Mouse (Mus musculus): ENCODE measurements at regions not wholly inside any gene's neighbourhood (a gene's known extent, or its start where the extent isn't known, plus 50 kb on each side); places are given as distances from the start of the nearest gene placed in this dataset.
A peak's percentile ranks its signal among the peaks of the same experiment; 100 is the strongest.

- no peak for DNase-seq
These were observed 1161.5 kb upstream of the Apob start for GRCm38 (mm10) chr12:6815775-6816577.

DNA sequence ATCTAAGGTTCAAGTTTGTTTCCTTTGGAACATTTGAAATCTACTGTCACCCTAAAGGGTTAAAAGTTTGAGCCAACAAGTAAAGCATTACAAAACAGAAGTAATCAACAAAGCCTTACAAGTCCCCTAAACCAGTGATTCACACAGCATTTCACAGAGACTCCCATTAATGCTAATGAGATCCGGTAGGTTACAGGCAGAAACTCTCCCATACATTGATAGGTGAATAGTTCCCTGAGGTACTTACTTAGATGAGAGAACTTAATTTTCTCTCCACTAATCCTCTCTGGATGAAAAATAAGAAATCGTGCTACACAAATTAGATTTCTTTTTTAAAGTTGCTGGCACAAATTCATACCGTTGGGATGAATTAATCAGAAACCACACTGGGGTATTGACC is 1144.5 kb upstream of the Apob start:
- DNase-seq: no peak

DNA sequence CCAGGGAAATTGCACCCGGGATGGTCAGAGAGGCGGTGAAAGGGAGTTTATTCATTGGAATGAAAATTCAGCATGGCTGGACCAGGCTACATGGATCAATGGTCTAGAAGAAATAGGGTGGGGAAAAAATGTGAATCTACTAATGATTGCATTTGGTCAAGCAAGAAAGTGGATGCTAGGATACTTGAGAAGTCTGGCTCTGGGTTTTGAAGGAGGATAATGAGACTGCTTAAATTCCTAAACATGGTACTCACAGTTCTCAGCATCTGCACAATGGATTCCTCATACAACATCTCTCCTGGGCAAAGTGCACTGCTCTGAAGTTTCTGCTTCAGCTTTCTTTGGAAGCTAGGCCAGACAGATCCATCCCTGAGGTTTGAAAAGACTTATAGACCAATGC is 1139.9 kb upstream of the Apob start:
- DNase-seq: no peak

GRCm38 (mm10) chr12:6848483-6848882 is 1129.0 kb upstream of the Apob start:
- DNase-seq: no peak

GRCm38 (mm10) chr12:6865916-6866315 is 1111.5 kb upstream of the Apob start:
- DNase-seq: peak; percentile 35 to 47

Data from cerebellum, postnatal 14 days (tissue).